Mouse (Mus musculus): ENCODE results near the gene Gm5105. TPM values are rescaled to one million over a fixed set of nuclear protein-coding genes. Genes with fewer than 3 reads are reported as not detected.

Gm5105 gene
- total RNA-seq (2023) = not detected

GRCm38 (mm10) chr3:138067288-138067687, at the start of gene Gm5105:
Gm5105 (minus strand) TSS chr3:138067388.

DNA sequence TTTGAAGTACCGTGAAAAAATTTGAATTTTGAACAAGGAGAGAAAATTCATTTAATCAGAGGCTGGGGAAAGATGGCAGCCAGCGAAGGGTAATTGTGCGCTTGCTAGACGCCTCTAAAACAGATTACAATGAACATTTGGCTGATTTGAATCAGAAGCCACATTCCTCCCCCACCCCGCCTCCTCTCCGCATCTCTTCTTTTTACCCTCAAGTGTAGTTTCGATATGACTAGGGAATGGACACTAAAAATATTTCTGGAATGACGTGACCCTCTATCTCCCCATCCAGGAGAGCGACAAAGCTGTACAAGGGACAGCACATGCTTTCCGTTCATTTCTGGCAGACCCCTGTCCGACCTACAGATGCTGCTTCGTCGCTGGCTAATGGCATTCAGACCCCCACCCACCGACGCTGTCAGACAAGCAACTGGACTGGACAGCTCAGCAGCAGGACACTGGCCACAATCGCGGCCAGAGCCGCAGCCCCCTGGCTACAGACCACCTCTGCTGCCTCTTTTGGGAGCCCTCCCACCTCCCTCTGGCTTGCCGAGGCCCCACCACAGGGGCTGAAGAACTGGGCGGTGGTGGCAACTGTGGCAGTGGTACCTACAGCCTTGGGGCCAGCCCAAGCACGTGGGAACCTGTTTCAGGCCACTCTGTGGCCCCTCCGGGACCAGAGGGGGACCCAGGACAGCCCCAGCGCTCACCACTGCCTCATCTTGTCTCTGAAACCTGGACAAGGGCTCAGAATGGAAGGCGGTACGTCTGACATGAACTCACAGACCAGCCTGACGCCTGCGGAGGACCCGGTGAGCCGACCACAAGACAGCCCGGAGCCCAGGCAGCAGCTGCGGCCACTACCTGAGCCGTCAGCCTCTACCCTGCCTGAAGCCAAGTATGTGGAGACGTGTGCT, 2.2 kb downstream of the Gm5105 start, which contains the start of gene 1110002E22Rik:
1110002E22Rik (plus strand) TSS at position 321 of the 914 bp plus-strand sequence.

Other genes with a start within 250 kb of the Gm5105 start
- gene H2afz, start 202.9 kb downstream of the Gm5105 start, total RNA-seq (2023) = 100 to 1,000 TPM; 181 to 189 TPM
- 1 to 10 TPM; 6.8 to 7.6 TPM for gene Dnajb14, start 199.7 kb downstream of the Gm5105 start, total RNA-seq (2023)
- gene Lamtor3, start 148.9 kb downstream of the Gm5105 start, total RNA-seq (2023) = 10 to 100 TPM; 54.7 to 58.1 TPM
- 10 to 100 TPM; 36.1 to 39.7 TPM for gene Dapp1, start 85.8 kb downstream of the Gm5105 start, total RNA-seq (2023)
- not detected for gene 1110002E22Rik, start 2.3 kb downstream of the Gm5105 start, total RNA-seq (2023)
- gene Trmt10a, start 76.1 kb upstream of the Gm5105 start, total RNA-seq (2023) = 10 to 100 TPM; 10.4 to 12.6 TPM
- 1 to 10 TPM; 1.9 to 2.5 TPM for gene Mttp, start 77.6 kb upstream of the Gm5105 start, total RNA-seq (2023)
- gene 4930579F01Rik, start 126.4 kb upstream of the Gm5105 start, total RNA-seq (2023) = not detected
- gene Adh7, start 150.4 kb upstream of the Gm5105 start, total RNA-seq (2023) = not detected
- 1 to 10 TPM; 4.7 to 7.6 TPM for gene Adh1, start 193.6 kb upstream of the Gm5105 start, total RNA-seq (2023)
- gene Adh6a, start 245.9 kb upstream of the Gm5105 start, total RNA-seq (2023) = not detected

Data from T-cell, adult 66 days (primary cell).